Comparison of ENCODE assay signal across 10 mouse cellular contexts in the genomic region with DNA sequence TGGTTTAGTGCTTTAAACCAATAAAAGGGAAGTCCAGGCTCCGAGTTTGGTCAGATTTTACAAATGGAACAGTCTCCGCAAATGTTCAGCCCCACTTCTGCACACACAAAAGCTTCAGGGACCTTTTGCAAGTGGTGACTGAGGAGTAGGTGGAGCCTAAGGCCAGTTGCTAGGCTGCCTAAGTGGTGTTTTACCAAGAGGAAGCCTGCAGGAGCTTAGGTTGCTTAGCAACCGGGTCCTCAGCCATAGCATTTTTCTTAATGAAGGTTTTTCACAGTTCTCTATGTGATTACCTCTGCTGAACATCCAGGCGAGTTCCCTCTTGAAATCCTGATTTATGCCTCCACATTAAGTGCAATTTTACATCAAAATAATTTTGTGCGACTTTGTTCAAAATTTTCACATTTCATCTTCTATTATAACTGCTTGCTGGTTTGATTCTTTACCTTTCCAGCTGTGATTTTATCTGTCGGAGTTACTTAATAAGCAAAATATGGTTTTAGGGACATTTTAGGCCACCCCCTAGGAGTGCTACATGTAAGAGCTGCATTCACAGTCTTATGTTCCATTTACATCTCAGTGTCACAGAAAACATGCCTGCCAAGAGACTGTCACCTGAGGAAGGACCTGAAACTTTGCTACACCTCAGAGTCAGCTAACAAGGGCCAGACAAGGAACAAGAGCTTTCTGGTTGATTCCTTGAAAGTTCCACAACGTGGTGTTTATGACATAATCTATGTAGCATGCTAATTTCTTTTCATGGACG.
A peak's percentile ranks its signal among the peaks of the same experiment; 100 is the strongest.
DNase-seq lines count a peak whose midpoint lies in the region; ATAC-seq lines count a peak whose summit lies in the region.
"Had no signal": no experiment of that assay in that cellular context is flagged by ENCODE, and none has a peak within 500 bp of the region (broad histone marks: within the 10 kb centered on the region; RNA-seq: fewer than 3 reads in every experiment).

No protein-coding gene starts in this region.

- H3K27me3 ChIP-seq in heart, embryonic 10.5 days (ENCODE audit: insufficient read depth, poor library complexity, severe bottlenecking), result no peaks in the 10 kb centered on the region
- H3K27me3 ChIP-seq in embryonic facial prominence, embryonic 11.5 days (ENCODE audit: control insufficient read depth, insufficient read depth, low read length), result no peaks in the 10 kb centered on the region
- H3K27me3 ChIP-seq in intestine, embryonic 16.5 days (replicated peaks; ENCODE audit: control insufficient read depth, insufficient read depth, low read length), result no peaks in the 10 kb centered on the region
- no peaks in the 10 kb centered on the region for H3K27me3 ChIP-seq in midbrain, embryonic 11.5 days (ENCODE audit: control insufficient read depth, insufficient read depth, low read length)

- H3K9me3 ChIP-seq in heart, embryonic 10.5 days, result no peaks in the 10 kb centered on the region
- H3K9me3 ChIP-seq in embryonic facial prominence, embryonic 11.5 days (replicated peaks; ENCODE audit: control insufficient read depth, low read length), result no peaks in the 10 kb centered on the region
- no peaks in the 10 kb centered on the region for H3K9me3 ChIP-seq in intestine, embryonic 16.5 days (ENCODE audit: control insufficient read depth, low read length)
- H3K9me3 ChIP-seq in midbrain, embryonic 11.5 days (ENCODE audit: control insufficient read depth, low read length), result no peaks in the 10 kb centered on the region

- no peak overlapping the region for H3K4me3 ChIP-seq in heart, embryonic 10.5 days
- no peak overlapping the region for H3K4me3 ChIP-seq in embryonic facial prominence, embryonic 11.5 days (ENCODE audit: low read depth, low read length)
- no peak overlapping the region for H3K4me3 ChIP-seq in intestine, embryonic 16.5 days (ENCODE audit: low read length)
- H3K4me3 ChIP-seq in midbrain, embryonic 11.5 days (ENCODE audit: low read depth, low read length), result no peak overlapping the region
- H3K4me3 ChIP-seq: erythroblast, embryonic 14.5 days; myocyte had no signal

- H3K4me1 ChIP-seq in heart, embryonic 10.5 days, result no peaks in the 10 kb centered on the region
- no peaks in the 10 kb centered on the region for H3K4me1 ChIP-seq in embryonic facial prominence, embryonic 11.5 days (ENCODE audit: control insufficient read depth, insufficient read depth, low read length)
- no peaks in the 10 kb centered on the region for H3K4me1 ChIP-seq in intestine, embryonic 16.5 days (ENCODE audit: control insufficient read depth, insufficient read depth, low read length)
- H3K4me1 ChIP-seq in midbrain, embryonic 11.5 days (ENCODE audit: control insufficient read depth, insufficient read depth, low read length), result peaks cover 9% of the 10 kb centered on the region

- H3K4me2 ChIP-seq in embryonic facial prominence, embryonic 11.5 days (ENCODE audit: low read depth, low read length), result no peak overlapping the region
- H3K4me2 ChIP-seq in intestine, embryonic 16.5 days (ENCODE audit: low read depth, low read length), result no peak overlapping the region
- peak overlapping the region; percentile 18; the same call in 1 of the 2 replicates for H3K4me2 ChIP-seq in midbrain, embryonic 11.5 days

- H3K27ac ChIP-seq in heart, embryonic 10.5 days, result no peak overlapping the region
- H3K27ac ChIP-seq in embryonic facial prominence, embryonic 11.5 days (replicated peaks; ENCODE audit: low read depth, low read length), result no peak overlapping the region
- no peak overlapping the region for H3K27ac ChIP-seq in intestine, embryonic 16.5 days (ENCODE audit: low read length)
- H3K27ac ChIP-seq in midbrain, embryonic 11.5 days (ENCODE audit: low read depth, low read length), result peak overlapping the region; percentile 48; the same call in 1 of the 2 replicates

- peak; percentile 96 for ATAC-seq in embryonic facial prominence, embryonic 11.5 days (replicated peaks; ENCODE audit: insufficient number of reproducible peaks, low FRiP score, low TSS enrichment, low read depth)
- ATAC-seq in intestine, embryonic 16.5 days, result peak; percentile 50; the same call in 1 of the 2 replicates
- ATAC-seq in midbrain, embryonic 11.5 days (ENCODE audit: low FRiP score), result peak; percentile 98

- WGBS in heart, embryonic 10.5 days, result 44% methylated on average over 8 of the region's 8 CpGs
- 34% methylated on average over 8 of the region's 8 CpGs for WGBS in embryonic facial prominence, embryonic 11.5 days
- WGBS in intestine, embryonic 16.5 days, result 31% methylated on average over 8 of the region's 8 CpGs
- 12% methylated on average over 8 of the region's 8 CpGs for WGBS in midbrain, embryonic 11.5 days

- DNase-seq in heart, embryonic 10.5 days (ENCODE audit: low spot score), result peak; percentile 85
- DNase-seq in heart, adult 8-10 months (ENCODE audit: low spot score), result no peak
- peak; percentile 83 for DNase-seq in embryonic facial prominence, embryonic 11.5 days (ENCODE audit: low spot score)
- DNase-seq in midbrain, embryonic 11.5 days (ENCODE audit: low spot score, missing footprints), result peak; percentile 95
- DNase-seq in spleen, adult 12 weeks (ENCODE audit: low spot score), result no peak
- no peak for DNase-seq in thymus, postnatal 0 days (ENCODE audit: low spot score)
- no peak for DNase-seq in cerebellum, adult 11 months

- no peak overlapping the region for H3K9ac ChIP-seq in embryonic facial prominence, embryonic 11.5 days (replicated peaks; ENCODE audit: low read length)
- H3K9ac ChIP-seq in intestine, embryonic 16.5 days (ENCODE audit: low read depth, low read length), result no peak overlapping the region
- H3K9ac ChIP-seq in midbrain, embryonic 11.5 days (ENCODE audit: low read length), result no peak overlapping the region

- H3K36me3 ChIP-seq in heart, embryonic 10.5 days, result no peaks in the 10 kb centered on the region
- no peaks in the 10 kb centered on the region for H3K36me3 ChIP-seq in embryonic facial prominence, embryonic 11.5 days (replicated peaks; ENCODE audit: control insufficient read depth, insufficient read depth, low read depth, low read length)
- H3K36me3 ChIP-seq in intestine, embryonic 16.5 days (ENCODE audit: control insufficient read depth, insufficient read depth, low read length), result no peaks in the 10 kb centered on the region
- H3K36me3 ChIP-seq in midbrain, embryonic 11.5 days (ENCODE audit: control insufficient read depth, insufficient read depth, low read length), result no peaks in the 10 kb centered on the region

Comparison
In these comparisons a context has a peak if more than half of its experiments do, and no peak if none do; other contexts are left out.
1. DNase-seq: peak in heart, embryonic 10.5 days (single experiment), embryonic facial prominence, embryonic 11.5 days (single experiment) and midbrain, embryonic 11.5 days (single experiment); none in heart, adult 8-10 months (single experiment), spleen, adult 12 weeks (single experiment), thymus, postnatal 0 days (single experiment) and cerebellum, adult 11 months (single experiment).
2. Peak in every context shown above with its lines, with median percentiles within 50 percentile points of each other: ATAC-seq.